Mouse (Mus musculus): ENCODE measurements around the gene Optc. TPM values are rescaled to one million over a fixed set of nuclear protein-coding genes. Genes with fewer than 3 reads are reported as not detected.

Gene Optc
- polyA plus RNA-seq, 1 experiment from 2014 or later = 0.27 TPM

DNA sequence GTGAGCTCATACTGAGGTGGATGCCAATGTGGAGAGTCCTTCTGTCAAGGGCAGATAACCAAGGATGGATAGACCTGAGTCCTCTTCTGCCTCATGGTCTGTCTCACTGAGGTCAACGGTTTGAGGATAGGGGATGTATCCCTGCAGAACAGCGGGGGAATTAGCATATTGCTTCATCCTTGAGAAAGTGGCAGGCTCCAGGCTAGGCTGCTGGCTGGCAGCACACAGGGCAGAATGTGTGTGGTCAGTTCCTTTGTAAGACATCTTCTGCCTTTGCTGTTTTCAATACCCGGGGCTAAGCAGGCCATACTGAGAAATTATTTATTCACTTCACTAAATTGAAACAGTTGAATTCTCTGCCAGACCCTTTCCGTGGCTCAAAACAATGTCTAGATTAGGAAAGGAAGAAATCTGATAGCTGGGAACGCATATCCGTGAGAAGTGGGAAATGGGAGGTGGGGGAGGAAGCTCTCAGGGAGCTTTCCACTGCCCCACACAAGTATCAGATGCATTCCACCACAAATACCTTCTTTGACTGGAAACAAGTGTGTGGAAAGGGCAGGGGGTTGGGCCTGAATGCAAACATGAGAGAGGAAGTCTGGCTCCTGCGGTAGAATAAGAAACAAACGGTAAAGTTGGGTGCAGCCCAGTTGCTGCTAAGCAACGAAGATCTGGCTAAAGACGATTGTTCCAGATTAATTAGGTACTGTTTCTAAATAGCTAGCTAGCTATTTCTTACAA, 44.4 kb downstream of the Optc start:
- ATAC-seq (ENCODE audit: insufficient number of reproducible peaks, low FRiP score, low TSS enrichment, low read depth) (no peak), DNase-seq (ENCODE audit: low spot score) (no peak)
- Histone ChIP-seq H3K27ac (replicated peaks; ENCODE audit: low read depth, low read length) (0 out of 2 replicates have a peak overlapping the region, but pooled peaks have one; percentile 30), H3K36me3 (ENCODE audit: control insufficient read depth, insufficient read depth, low read length) (no peaks in the 10 kb centered on the region), H3K4me2 (ENCODE audit: low read depth, severe bottlenecking) (peak overlapping the region; percentile 5; the same call in 1 of the 2 replicates), H3K4me1 (ENCODE audit: control insufficient read depth, insufficient read depth, low read length) (peaks cover 11% of the 10 kb centered on the region), H3K4me3 (ENCODE audit: low read depth, low read length) (no peak overlapping the region), H3K9me3 (ENCODE audit: control insufficient read depth, low read length) (no peaks in the 10 kb centered on the region), H3K27me3 (ENCODE audit: control insufficient read depth, insufficient read depth, low read length) (no peaks in the 10 kb centered on the region), H3K9ac (ENCODE audit: low read length) (no peak overlapping the region)
- WGBS = 51% methylated on average over 10 of the region's 10 CpGs

DNA sequence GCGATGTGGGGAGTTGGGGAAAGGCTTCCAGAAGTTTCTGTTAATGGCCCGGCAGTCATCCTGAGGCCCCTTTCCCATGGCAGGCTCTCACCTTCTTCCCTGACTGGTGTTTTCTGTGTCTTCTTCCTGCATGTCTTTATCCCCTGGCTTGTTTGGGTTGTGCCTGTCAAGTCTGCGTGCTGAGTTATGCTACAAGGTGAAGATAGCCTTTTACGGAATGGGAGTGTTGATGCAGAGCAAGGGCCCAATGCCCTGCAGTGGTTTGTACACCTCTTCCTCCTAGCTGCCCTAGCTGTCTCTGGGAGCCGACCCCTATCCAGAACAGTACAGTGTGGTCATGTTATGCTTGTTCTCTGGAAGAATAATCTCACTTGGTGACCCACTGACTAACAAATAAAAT, 46.8 kb downstream of the Optc start:
- Histone ChIP-seq H3K9ac (ENCODE audit: low read length) (no peak overlapping the region), H3K9me3 (ENCODE audit: control insufficient read depth, low read length) (no peaks in the 10 kb centered on the region), H3K4me3 (ENCODE audit: low read depth, low read length) (no peak overlapping the region), H3K27ac (replicated peaks; ENCODE audit: low read depth, low read length) (no peak overlapping the region), H3K4me2 (ENCODE audit: low read depth, severe bottlenecking) (no peak overlapping the region), H3K4me1 (ENCODE audit: control insufficient read depth, insufficient read depth, low read length) (peaks cover 11% of the 10 kb centered on the region), H3K36me3 (ENCODE audit: control insufficient read depth, insufficient read depth, low read length) (no peaks in the 10 kb centered on the region), H3K27me3 (ENCODE audit: control insufficient read depth, insufficient read depth, low read length) (no peaks in the 10 kb centered on the region)
- DNase-seq (ENCODE audit: low spot score) (no peak), ATAC-seq (ENCODE audit: insufficient number of reproducible peaks, low FRiP score, low TSS enrichment, low read depth) (no peak)
- WGBS = 86% methylated on average over 5 of the region's 5 CpGs

DNA sequence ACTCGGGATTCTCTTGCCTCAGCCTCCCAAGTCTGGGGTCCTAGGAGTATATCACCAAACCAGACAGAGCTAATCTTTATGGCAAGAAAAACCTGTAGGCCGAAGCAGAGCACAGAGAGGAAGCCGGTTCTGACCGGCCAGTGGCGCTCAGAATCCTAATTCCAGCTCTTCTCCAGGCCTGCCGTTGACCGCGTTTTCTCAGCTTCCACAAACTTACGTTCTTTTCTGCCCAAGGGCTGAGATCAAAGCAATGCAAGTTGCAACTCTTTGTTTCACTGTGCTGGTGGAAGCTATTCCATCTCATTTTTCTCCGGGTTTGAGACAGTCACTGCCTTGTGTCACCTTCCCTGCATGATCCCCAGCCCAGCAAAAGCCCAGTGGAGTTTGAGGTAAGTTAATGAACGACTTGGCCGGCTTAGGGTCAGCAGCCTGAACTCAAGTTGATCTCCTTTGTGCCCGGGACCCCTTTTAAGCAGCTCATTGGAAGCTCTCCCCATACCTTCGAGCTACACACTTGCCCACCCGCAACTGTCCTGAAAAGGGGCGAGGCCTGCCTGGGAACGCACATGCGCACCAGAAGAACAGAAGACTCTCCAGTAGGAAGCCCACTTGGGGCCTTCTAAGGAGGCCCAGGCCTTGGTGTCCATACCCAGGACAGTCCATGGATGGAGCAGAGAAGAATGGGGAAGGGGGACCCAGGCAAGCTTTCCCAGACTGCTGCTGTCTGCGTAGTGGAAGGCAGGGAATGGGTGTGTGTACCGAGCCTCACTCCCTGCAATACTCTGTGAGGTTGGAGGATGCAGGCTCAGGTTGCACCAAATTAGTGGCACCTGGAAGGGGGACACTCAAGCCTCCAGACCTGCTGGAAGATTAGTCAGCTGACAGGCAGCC, 47.7 kb downstream of the Optc start:
- no peaks in the 10 kb centered on the region for H3K9me3 ChIP-seq (ENCODE audit: control insufficient read depth, low read length)
- ATAC-seq (ENCODE audit: insufficient number of reproducible peaks, low FRiP score, low TSS enrichment, low read depth) = no peak; the same call in 1 of the 2 replicates
- no peaks in the 10 kb centered on the region for H3K27me3 ChIP-seq (ENCODE audit: control insufficient read depth, insufficient read depth, low read length)

DNA sequence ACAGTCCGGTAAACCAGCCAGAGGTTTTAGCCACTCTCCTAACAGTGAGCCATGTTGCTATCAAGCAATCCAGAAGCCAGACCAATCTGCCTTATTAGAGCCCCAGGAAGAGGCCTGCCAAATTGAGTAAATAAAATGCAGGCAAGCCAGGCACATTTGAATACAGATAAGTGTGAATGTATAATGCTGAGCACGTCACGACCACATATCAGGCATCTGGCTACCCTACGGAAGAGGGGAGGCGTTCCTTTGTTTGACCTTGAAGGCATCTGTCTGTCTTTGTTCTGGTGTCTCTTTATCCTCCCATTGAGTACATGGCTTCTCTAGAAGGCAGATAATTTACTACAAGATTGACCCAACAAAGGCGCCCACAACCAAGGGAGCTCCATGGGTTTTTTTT, 48.5 kb downstream of the Optc start:
- Histone ChIP-seq H3K27ac (replicated peaks; ENCODE audit: low read depth, low read length) (no peak overlapping the region; the same call in 1 of the 2 replicates), H3K9me3 (ENCODE audit: control insufficient read depth, low read length) (no peaks in the 10 kb centered on the region), H3K9ac (ENCODE audit: low read length) (no peak overlapping the region), H3K36me3 (ENCODE audit: control insufficient read depth, insufficient read depth, low read length) (no peaks in the 10 kb centered on the region), H3K4me2 (ENCODE audit: low read depth, severe bottlenecking) (no peak overlapping the region), H3K4me3 (ENCODE audit: low read depth, low read length) (no peak overlapping the region), H3K27me3 (ENCODE audit: control insufficient read depth, insufficient read depth, low read length) (no peaks in the 10 kb centered on the region), H3K4me1 (ENCODE audit: control insufficient read depth, insufficient read depth, low read length) (peaks cover 22% of the 10 kb centered on the region)
- DNase-seq (ENCODE audit: low spot score) = no peak
- ATAC-seq (ENCODE audit: insufficient number of reproducible peaks, low FRiP score, low TSS enrichment, low read depth) = no peak
- 83% methylated on average over 6 of the region's 6 CpGs for WGBS

More for the DNA sequence above, 47.7 kb downstream of the Optc start:
- Histone ChIP-seq H3K4me1 (ENCODE audit: control insufficient read depth, insufficient read depth, low read length) (peaks cover 18% of the 10 kb centered on the region), H3K27ac (replicated peaks; ENCODE audit: low read depth, low read length) (no peak overlapping the region), H3K4me3 (ENCODE audit: low read depth, low read length) (no peak overlapping the region), H3K4me2 (ENCODE audit: low read depth, severe bottlenecking) (no peak overlapping the region), H3K9ac (ENCODE audit: low read length) (0 out of 2 replicates have a peak overlapping the region, but pooled peaks have one; percentile 17), H3K36me3 (ENCODE audit: control insufficient read depth, insufficient read depth, low read length) (no peaks in the 10 kb centered on the region)
- 73% methylated on average over 20 of the region's 20 CpGs for WGBS
- no peak for DNase-seq (ENCODE audit: low spot score)

DNA sequence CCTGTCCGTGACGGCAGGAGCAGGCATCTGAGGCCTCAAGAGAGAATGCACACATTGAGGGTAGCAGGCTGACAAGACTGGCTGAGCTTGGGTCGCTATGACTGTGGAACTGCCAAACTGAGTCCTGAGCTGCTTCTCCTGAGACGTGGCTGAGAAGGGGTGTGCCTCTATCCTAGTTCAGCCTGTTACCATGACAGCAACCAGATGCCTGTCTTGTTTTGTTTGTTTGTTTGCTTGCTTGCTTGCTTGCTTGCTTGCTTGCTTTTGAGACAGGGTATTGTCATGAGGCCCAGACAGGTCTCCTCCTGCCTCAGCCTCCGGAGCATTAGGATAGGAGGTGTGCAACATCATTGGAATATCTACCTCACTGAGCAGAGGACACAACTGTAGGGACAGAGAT, 50.0 kb downstream of the Optc start:
- H3K4me3 ChIP-seq (ENCODE audit: low read depth, low read length) = no peak overlapping the region
- ATAC-seq (ENCODE audit: insufficient number of reproducible peaks, low FRiP score, low TSS enrichment, low read depth) (no peak), DNase-seq (ENCODE audit: low spot score) (no peak)
- H3K27ac ChIP-seq (replicated peaks; ENCODE audit: low read depth, low read length) = no peak overlapping the region
- 82% methylated on average over 5 of the region's 5 CpGs for WGBS
- H3K36me3 ChIP-seq (ENCODE audit: control insufficient read depth, insufficient read depth, low read length) = no peaks in the 10 kb centered on the region
- H3K4me2 ChIP-seq (ENCODE audit: low read depth, severe bottlenecking) = no peak overlapping the region
- no peak overlapping the region for H3K9ac ChIP-seq (ENCODE audit: low read length)
- peaks cover 15% of the 10 kb centered on the region for H3K4me1 ChIP-seq (ENCODE audit: control insufficient read depth, insufficient read depth, low read length)
- peaks cover 6% of the 10 kb centered on the region; the same call in 1 of the 2 replicates for H3K27me3 ChIP-seq (ENCODE audit: control insufficient read depth, insufficient read depth, low read length)
- no peaks in the 10 kb centered on the region for H3K9me3 ChIP-seq (ENCODE audit: control insufficient read depth, low read length)

DNA sequence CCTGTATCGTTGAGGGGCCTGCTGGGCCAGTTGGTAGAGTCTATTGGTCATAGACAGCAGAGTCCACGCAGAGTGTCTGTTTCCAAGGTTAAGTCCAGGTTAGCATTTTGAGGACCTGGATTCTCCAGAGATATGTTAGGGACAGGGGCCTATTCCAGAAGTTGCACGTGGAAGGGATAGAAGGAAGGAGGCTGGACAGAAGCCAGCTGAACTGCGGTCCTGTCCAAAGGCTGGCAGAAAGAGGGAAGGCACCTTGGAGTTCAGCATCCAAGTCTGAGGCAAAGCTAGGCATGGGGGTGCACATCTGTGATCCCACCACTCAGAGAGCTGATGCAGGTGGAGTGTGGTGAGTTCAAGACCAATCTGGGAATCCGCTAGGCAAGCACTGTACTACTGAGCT, 50.6 kb downstream of the Optc start:
- DNase-seq (ENCODE audit: low spot score) (no peak), ATAC-seq (ENCODE audit: insufficient number of reproducible peaks, low FRiP score, low TSS enrichment, low read depth) (no peak)
- Histone ChIP-seq H3K9me3 (ENCODE audit: control insufficient read depth, low read length) (no peaks in the 10 kb centered on the region), H3K36me3 (ENCODE audit: control insufficient read depth, insufficient read depth, low read length) (no peaks in the 10 kb centered on the region), H3K4me1 (ENCODE audit: control insufficient read depth, insufficient read depth, low read length) (peaks cover 15% of the 10 kb centered on the region), H3K4me3 (ENCODE audit: low read depth, low read length) (no peak overlapping the region), H3K27me3 (ENCODE audit: control insufficient read depth, insufficient read depth, low read length) (peaks cover 6% of the 10 kb centered on the region; the same call in 1 of the 2 replicates), H3K27ac (replicated peaks; ENCODE audit: low read depth, low read length) (no peak overlapping the region), H3K9ac (ENCODE audit: low read length) (no peak overlapping the region), H3K4me2 (ENCODE audit: low read depth, severe bottlenecking) (no peak overlapping the region)
- WGBS = 92% methylated on average over 5 of the region's 5 CpGs

DNA sequence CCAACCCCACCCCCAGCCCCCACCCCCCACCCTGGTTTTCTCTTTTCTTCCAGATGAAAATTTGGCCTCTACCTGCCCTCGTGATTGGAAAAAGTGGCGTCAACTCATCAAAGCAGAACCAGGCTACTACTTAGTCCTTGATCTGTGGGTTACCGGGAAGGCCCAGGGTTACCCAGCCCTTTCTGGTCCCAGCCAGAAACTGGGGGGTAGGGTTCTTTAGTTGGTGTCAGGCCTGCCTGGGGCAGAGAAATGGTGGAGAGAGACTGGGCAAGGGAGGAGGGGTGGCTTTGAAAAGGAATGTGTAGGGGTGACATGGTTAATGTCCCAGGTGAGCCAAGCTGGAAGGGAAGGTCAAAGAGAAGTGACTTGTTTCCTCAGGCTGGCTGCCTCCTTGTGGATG, 51.1 kb downstream of the Optc start:
- peaks cover 15% of the 10 kb centered on the region for H3K4me1 ChIP-seq (ENCODE audit: control insufficient read depth, insufficient read depth, low read length)
- H3K27ac ChIP-seq (replicated peaks; ENCODE audit: low read depth, low read length) = no peak overlapping the region
- WGBS = 44% methylated on average over 3 of the region's 3 CpGs
- H3K4me2 ChIP-seq (ENCODE audit: low read depth, severe bottlenecking) = no peak overlapping the region
- H3K27me3 ChIP-seq (ENCODE audit: control insufficient read depth, insufficient read depth, low read length) = peaks cover 6% of the 10 kb centered on the region; the same call in 1 of the 2 replicates
- H3K4me3 ChIP-seq (ENCODE audit: low read depth, low read length) = no peak overlapping the region
- DNase-seq (ENCODE audit: low spot score) (no peak), ATAC-seq (ENCODE audit: insufficient number of reproducible peaks, low FRiP score, low TSS enrichment, low read depth) (no peak)
- no peaks in the 10 kb centered on the region for H3K9me3 ChIP-seq (ENCODE audit: control insufficient read depth, low read length)
- no peak overlapping the region for H3K9ac ChIP-seq (ENCODE audit: low read length)
- no peaks in the 10 kb centered on the region for H3K36me3 ChIP-seq (ENCODE audit: control insufficient read depth, insufficient read depth, low read length)

DNA sequence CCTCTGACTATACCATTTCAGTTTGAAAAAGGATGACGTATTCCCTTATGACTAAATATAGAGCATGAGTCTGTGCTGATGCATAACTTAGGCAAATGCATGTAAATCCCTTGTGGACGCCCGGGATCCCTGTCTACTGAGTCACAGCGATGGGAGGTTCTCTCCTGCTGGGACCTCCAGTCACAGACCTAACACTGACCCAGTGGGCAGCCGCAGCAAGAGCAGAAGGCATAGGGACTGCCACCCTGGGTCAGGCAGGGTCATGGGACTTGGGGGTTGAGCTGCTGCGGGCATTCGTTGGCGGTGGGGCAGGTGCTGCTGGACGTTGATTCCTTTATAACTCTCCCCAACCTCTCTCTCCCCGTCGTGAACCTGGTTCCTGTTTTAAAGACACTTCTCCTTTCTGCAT, 51.7 kb downstream of the Optc start:
- no peak for ATAC-seq (ENCODE audit: insufficient number of reproducible peaks, low FRiP score, low TSS enrichment, low read depth)
- Histone ChIP-seq H3K4me2 (ENCODE audit: low read depth, severe bottlenecking) (no peak overlapping the region), H3K27me3 (ENCODE audit: control insufficient read depth, insufficient read depth, low read length) (peaks cover 6% of the 10 kb centered on the region; the same call in 1 of the 2 replicates), H3K27ac (replicated peaks; ENCODE audit: low read depth, low read length) (no peak overlapping the region), H3K36me3 (ENCODE audit: control insufficient read depth, insufficient read depth, low read length) (no peaks in the 10 kb centered on the region), H3K9me3 (ENCODE audit: control insufficient read depth, low read length) (no peaks in the 10 kb centered on the region), H3K9ac (ENCODE audit: low read length) (no peak overlapping the region), H3K4me3 (ENCODE audit: low read depth, low read length) (no peak overlapping the region), H3K4me1 (ENCODE audit: control insufficient read depth, insufficient read depth, low read length) (peaks cover 15% of the 10 kb centered on the region)
- no peak for DNase-seq (ENCODE audit: low spot score)
- 11% methylated on average over 11 of the region's 11 CpGs for WGBS
